Mouse (Mus musculus): ENCODE data around the gene Grip1. TPM values are rescaled to one million over a fixed set of nuclear protein-coding genes. Genes with fewer than 3 reads are reported as not detected.

Grip1 gene
- total RNA-seq, 4 experiments from 2014 or later, result 0.43 to 0.75 (median 0.61) TPM

- DNase-seq (ENCODE audit: low spot score), result no peak
These were observed 682.5 kb downstream of the Grip1 start for GRCm38 (mm10) chr10:120136020-120136562.

Other genes with a start within 250 kb of the Grip1 start
- gene Cand1, start 213.8 kb upstream of the Grip1 start, total RNA-seq (2022), result 10 to 100 TPM; 33.2 to 50.0 (median 38.3) TPM